Mouse (Mus musculus) kidney, adult 2 months (tissue): ENCODE measurements around the gene Faf1.

Experiments used
- CTCF ChIP-seq: fragments of 200-500 bp; conservative IDR thresholded peaks from 2 replicates; pipeline ENCODE4 v1.5.1; 2011; ENCODE audit warnings: low read depth, mild to moderate bottlenecking, control low read depth, low read length, moderate library complexity, mixed read lengths; ENCODE audit not compliant: insufficient read depth, insufficient read length
- POLR2A ChIP-seq: fragments of 200-500 bp; IDR thresholded peaks from one replicate; pipeline ENCODE4 v1.6.1; 2011; ENCODE audit warnings: low read depth, low read length, control low read depth

DNA sequence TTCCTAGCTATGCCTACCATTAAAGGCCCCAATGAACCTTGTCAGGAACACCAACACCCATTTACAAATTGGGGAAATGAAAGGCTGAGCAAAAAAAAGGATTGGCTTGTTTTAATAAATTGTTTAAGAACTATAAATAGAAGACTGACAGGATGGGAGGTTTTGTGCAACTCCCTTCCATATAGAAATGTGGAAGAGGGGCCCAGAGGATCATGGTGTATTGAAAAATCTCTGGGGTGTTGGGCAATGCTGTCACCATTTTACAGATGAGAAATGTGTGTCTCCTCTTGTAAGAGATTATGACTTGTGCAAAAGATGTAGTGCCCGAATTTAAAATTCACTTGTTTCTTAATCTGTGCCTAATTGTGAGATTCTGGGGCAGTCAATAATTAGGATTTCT, 277.1 kb downstream of the Faf1 start:
- TF ChIP-seq CTCF (no peak), POLR2A (no peak)
